Mouse (Mus musculus) thymus, adult 2 months (tissue): Measurements from ENCODE around the gene Gm49388. TPM values are rescaled to one million over a fixed set of nuclear protein-coding genes. Genes with fewer than 3 reads are reported as not detected.

Experiments used
- DNase-seq: peaks from one replicate; pipeline ENCODE4 v3.0.0; 2021
- H3K27ac ChIP-seq: fragments of 200-500 bp; 2 replicates; pipeline ENCODE4 v1.5.1; 2012; ENCODE audit warnings: low read length, control low read depth; ENCODE audit not compliant: control insufficient read depth, insufficient read depth
- H3K27me3 ChIP-seq: fragments of 200-500 bp; 2 replicates; pipeline ENCODE4 v1.6.1; 2012; ENCODE audit warnings: mild to moderate bottlenecking, low read length, moderate library complexity, mixed read lengths; ENCODE audit not compliant: control insufficient read depth, insufficient read depth
- H3K36me3 ChIP-seq: fragments of 200-500 bp; 2 replicates; pipeline ENCODE4 v1.6.1; 2012; ENCODE audit warnings: mild to moderate bottlenecking, low read length, moderate library complexity; ENCODE audit not compliant: control insufficient read depth, insufficient read depth
- H3K4me1 ChIP-seq: fragments of 200-500 bp; replicated peaks from 2 replicates; pipeline ENCODE4 v1.6.1; 2012; ENCODE audit warnings: low read length; ENCODE audit not compliant: control insufficient read depth, insufficient read depth
- H3K4me3 ChIP-seq: fragments of 200-500 bp; 2 replicates; pipeline ENCODE4 v1.5.1; 2012; ENCODE audit warnings: mild to moderate bottlenecking, low read length, control low read depth, moderate library complexity; ENCODE audit not compliant: control insufficient read depth, insufficient read depth
- CTCF ChIP-seq: fragments of 200-500 bp; IDR thresholded peaks from 2 replicates; pipeline ENCODE4 v1.5.1; 2012; ENCODE audit warnings: mild to moderate bottlenecking, control low read depth, low read length, moderate library complexity, borderline replicate concordance; ENCODE audit not compliant: control insufficient read depth, poor library complexity, insufficient read depth; ENCODE audit errors: extremely low read depth
- POLR2A ChIP-seq: fragments of 200-500 bp; IDR thresholded peaks from 2 replicates; pipeline ENCODE4 v1.6.1; 2012; ENCODE audit warnings: mild to moderate bottlenecking, low read length, control low read depth, moderate library complexity; ENCODE audit not compliant: control insufficient read depth, poor library complexity, insufficient read depth; ENCODE audit errors: extremely low read depth
- WGBS: fragments of 180-500 bp; shearing (Covaris S2); methylation state at CpG from one replicate; pipeline ENCODE4 v1.1.7; 2018; 5-methylcytosine and 5-hydroxymethylcytosine counted together
- polyA plus RNA-seq: library from polyadenylated mRNA; depleted of rRNA; stranded (reverse); fragments of >200 nt; gene quantifications from 2 replicates; pipeline ENCODE4 v1.2.3, GENCODE M21; 2012

Gm49388 gene
- polyA plus RNA-seq, 1 experiment, result not detected

DNA sequence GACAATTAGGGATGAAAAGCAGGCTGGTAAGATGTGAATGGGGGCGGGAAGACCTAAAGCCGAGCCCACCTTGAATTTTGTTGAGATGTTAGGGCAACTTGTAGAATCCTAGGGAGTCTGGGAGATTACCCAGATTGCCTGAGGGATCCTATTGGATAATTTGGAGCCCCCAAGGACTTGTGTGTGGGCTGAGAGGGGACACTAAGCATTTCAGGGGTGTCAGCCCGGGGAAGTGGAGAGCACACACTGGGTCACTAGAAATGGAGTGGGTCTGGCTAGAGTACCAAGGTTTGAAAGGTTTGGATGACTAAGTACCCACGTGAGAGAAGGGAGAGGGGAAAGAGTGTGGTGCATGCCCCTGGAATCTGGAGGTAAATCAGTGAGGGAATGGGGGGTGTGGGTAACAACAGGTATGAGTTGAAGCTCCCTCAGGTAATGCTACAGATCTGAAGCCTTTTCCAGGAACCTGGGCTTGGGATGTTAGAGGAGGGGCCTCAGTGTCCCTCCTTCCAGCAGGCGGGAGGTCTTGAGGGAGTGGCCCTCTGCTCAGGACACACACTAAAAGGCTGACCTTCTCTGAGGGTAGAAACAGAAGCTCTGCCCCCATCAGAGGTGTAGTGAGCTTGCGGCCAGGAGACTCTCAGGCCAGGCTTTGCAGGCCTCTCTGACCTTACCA lies 37.7 kb upstream of the Gm49388 start:
- DNase-seq, result no peak
- H3K4me3 ChIP-seq, result no peak overlapping the region
- H3K4me1 ChIP-seq, result peaks cover 15% of the 10 kb centered on the region
- TF ChIP-seq CTCF (no peak), POLR2A (no peak)
- H3K27ac ChIP-seq, result no peak overlapping the region
- H3K36me3 ChIP-seq, result peaks cover 13% of the 10 kb centered on the region; the same call in 1 of the 2 replicates
- no peaks in the 10 kb centered on the region for H3K27me3 ChIP-seq
- WGBS, result 86% methylated on average over 6 of the region's 6 CpGs

- Histone ChIP-seq H3K27me3 (no peaks in the 10 kb centered on the region), H3K27ac (no peak overlapping the region), H3K4me3 (no peak overlapping the region), H3K4me1 (peaks cover 15% of the 10 kb centered on the region), H3K36me3 (peaks cover 13% of the 10 kb centered on the region; the same call in 1 of the 2 replicates)
- 97% methylated on average over 28 of the region's 28 CpGs for WGBS
- TF ChIP-seq CTCF (no peak), POLR2A (no peak)
- no peak for DNase-seq
Measured at GRCm38 (mm10) chr7:127748235-127748560, 37.2 kb upstream of the Gm49388 start.

DNA sequence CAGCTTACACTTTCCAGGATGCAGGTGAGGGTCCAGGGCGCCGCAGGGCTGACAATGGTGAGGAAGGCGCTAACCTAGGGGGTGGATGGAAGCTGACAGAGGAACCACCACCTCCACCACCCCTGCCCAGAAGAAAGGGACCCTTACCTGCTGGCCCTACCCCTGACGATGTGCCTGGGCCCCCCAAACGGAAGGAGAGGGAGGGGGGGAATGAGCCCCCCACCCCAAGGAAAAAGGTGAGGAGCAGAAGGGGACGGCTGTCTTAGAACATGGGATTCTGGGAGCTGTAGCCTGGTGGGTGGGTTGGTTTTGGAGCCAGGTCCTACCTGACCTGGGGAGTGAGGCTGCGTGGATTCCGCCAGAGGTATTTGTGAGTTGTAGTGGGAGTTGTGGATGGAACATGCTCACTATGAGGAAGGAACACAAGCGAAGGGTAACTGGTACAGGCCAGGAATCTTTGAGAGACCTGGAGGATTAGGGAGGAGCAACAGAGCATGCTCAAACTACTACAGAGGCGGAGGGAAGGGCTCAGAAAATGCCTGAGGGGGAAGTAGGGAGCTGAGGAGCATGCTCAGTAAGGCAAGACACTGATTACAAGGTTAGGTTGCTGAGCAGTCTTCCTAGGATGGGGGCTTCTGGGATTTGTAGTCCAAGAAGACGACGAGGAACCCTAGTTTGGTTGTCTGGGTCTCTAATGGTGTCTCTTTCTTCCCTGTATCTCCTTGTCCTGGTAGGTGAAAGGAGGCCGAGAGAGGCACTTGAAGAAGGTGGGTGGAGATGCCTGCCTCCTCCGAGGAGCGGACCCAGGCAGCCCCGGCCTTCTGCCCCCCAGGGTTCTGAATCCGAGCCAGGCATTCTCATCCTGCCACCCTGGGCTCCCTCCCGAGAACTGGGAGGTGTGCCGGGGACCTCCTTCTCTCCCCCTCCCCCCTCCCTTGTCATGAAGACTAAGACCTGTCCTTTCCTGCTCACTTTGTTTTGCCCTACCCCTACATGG lies 35.0 kb upstream of the Gm49388 start:
- DNase-seq, result no peak
- no peaks in the 10 kb centered on the region for H3K27me3 ChIP-seq
- WGBS, result 94% methylated on average over 19 of the region's 19 CpGs
- H3K27ac ChIP-seq, result no peak overlapping the region
- H3K36me3 ChIP-seq, result peaks cover 13% of the 10 kb centered on the region; the same call in 1 of the 2 replicates
- TF ChIP-seq POLR2A, result no peak
- TF ChIP-seq CTCF, result no peak
- H3K4me1 ChIP-seq, result peaks cover 7% of the 10 kb centered on the region
- H3K4me3 ChIP-seq, result no peak overlapping the region

DNA sequence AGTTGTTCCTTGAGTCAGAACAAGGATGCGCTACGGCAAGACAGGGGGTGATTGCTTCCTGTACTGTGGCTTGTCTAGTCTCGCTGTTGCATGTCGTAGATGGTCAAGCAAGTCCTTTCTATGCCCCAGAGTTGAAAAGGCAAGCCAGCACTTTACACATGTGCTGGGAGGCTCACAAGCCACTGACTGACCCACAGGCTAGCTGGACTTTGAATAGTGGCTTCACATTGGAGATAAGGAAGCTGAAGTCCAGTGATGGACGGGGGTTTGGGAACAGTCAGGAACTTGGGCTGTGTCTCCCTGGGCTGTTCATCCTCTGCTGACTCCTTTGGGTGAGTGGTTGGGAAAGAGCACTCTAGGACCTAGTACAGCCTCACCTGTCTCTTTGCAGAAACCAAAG lies 33.8 kb upstream of the Gm49388 start:
- Histone ChIP-seq H3K36me3 (peaks cover 13% of the 10 kb centered on the region; the same call in 1 of the 2 replicates), H3K27ac (no peak overlapping the region), H3K4me1 (peaks cover 5% of the 10 kb centered on the region), H3K4me3 (no peak overlapping the region), H3K27me3 (no peaks in the 10 kb centered on the region)
- no peak for DNase-seq
- no peak for TF ChIP-seq POLR2A
- no peak for TF ChIP-seq CTCF
- 97% methylated on average over 5 of the region's 5 CpGs for WGBS

- no peak for TF ChIP-seq CTCF
- TF ChIP-seq POLR2A, result no peak
- H3K4me1 ChIP-seq, result peaks cover under 1% of the 10 kb centered on the region; the same call in 1 of the 2 replicates
- H3K27me3 ChIP-seq, result no peaks in the 10 kb centered on the region
- WGBS, result 97% methylated on average over 27 of the region's 27 CpGs
- peaks cover 13% of the 10 kb centered on the region; the same call in 1 of the 2 replicates for H3K36me3 ChIP-seq
- no peak overlapping the region for H3K4me3 ChIP-seq
- H3K27ac ChIP-seq, result no peak overlapping the region
- no peak for DNase-seq
Measured at GRCm38 (mm10) chr7:127752069-127752468, 33.3 kb upstream of the Gm49388 start.

- DNase-seq, result no peak
- Histone ChIP-seq H3K27ac (no peak overlapping the region), H3K4me1 (no peaks in the 10 kb centered on the region), H3K4me3 (no peak overlapping the region), H3K27me3 (no peaks in the 10 kb centered on the region), H3K36me3 (peaks cover 13% of the 10 kb centered on the region; the same call in 1 of the 2 replicates)
- 89% methylated on average over 5 of the region's 5 CpGs for WGBS
- TF ChIP-seq CTCF (no peak), POLR2A (no peak)
Measured at GRCm38 (mm10) chr7:127753158-127753557, 32.2 kb upstream of the Gm49388 start.
